Mouse (Mus musculus): ENCODE measurements around the gene Olfr830. TPM values are rescaled to one million over a fixed set of nuclear protein-coding genes. Genes with fewer than 3 reads are reported as not detected.

Olfr830 gene
- total RNA-seq (2023): not detected

GRCm38 (mm10) chr9:18874393-18874792 lies at the start of gene Olfr830:
TSS of gene Olfr830 (plus strand) at chr9:18874693.

DNA sequence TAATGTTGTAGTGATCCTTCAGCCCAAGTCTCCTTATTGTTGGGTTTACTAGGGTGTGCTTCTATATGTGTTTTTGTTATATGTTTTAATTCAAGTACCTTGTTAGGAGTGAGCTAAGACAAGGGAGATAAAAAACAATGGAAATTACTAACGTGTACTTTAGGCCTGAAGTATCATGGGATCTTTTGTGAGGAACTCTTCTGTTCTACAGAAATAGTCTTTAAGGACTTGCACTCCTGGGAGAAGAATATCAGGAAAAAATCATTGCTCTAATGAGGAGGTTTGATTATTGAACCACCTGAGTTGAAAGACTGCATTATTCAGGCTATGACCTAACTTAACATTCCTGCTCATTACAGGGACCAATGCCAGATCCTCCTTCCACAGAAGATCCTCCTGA lies 19.9 kb upstream of the Olfr830 start, which contains the start of gene Olfr829:
Gene Olfr829, plus strand, starts transcription at position 301 of the 400 bp plus-strand sequence.

Other genes with a start within 250 kb of the Olfr830 start
- 2.3 TPM for gene Muc16, start 200.2 kb upstream of the Olfr830 start, total RNA-seq (2023)
- gene Olfr24, start 110.7 kb upstream of the Olfr830 start, total RNA-seq (2023): not detected
- gene Olfr828, start 55.2 kb upstream of the Olfr830 start, total RNA-seq (2023): not detected
- not detected for gene Olfr829, start 19.8 kb upstream of the Olfr830 start, total RNA-seq (2023)
- gene Olfr832, start 62.4 kb downstream of the Olfr830 start, total RNA-seq (2023): not detected
- gene Olfr834, start 113.3 kb downstream of the Olfr830 start, total RNA-seq (2023): not detected
- not detected for gene Olfr835, start 158.0 kb downstream of the Olfr830 start, total RNA-seq (2023)
- not detected for gene Olfr836, start 245.7 kb downstream of the Olfr830 start, total RNA-seq (2023)

Measured in CD4-positive naive resting alpha-beta T cell, adult 57 days (primary cell).